Mouse (Mus musculus) heart, adult 8-10 months (tissue): ENCODE results near the gene Fam122c. TPM values are rescaled to one million over a fixed set of nuclear protein-coding genes. Genes with fewer than 3 reads are reported as not detected.
"Not testable (repeated sequence)": the region's sequence is repeated elsewhere in the genome, so short reads cannot be mapped to it uniquely, and the experiment has no call there.

Experiments
- DNase-seq: peaks from one replicate; pipeline ENCODE4 v3.0.0; 2022; ENCODE audit warnings: low spot score
- total RNA-seq, 4 experiments: library from RNA; stranded (reverse); gene quantifications; 2 replicates each; pipeline ENCODE4 v1.2.4; 2022

Gene Fam122c
- total RNA-seq, result not detected

DNA sequence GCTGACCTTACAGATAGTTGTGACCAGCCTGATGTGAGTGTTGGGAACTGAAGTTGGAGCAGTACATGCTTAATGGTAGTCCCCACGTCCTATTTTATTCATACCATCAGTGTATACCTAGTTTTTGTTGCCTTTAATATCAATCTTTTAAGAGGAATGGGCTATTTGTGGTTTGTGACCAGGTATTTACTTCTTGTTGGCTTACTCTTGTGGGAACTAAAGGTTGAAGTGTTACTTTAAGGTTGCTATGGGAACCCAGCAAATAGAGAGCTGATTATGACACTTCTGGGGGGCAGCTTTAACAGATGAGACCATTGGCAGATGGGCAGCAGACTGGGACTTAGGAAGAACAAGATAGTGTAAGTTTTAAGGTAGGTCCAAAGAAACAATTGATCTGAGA is at the start of gene Fam122c:
TSS of gene Fam122c (plus strand) at position 301 of the 400 bp plus-strand sequence.
- no peak for DNase-seq

- no peak for DNase-seq
These were observed 48.8 kb upstream of the Fam122c start for GRCm38 (mm10) chrX:53224353-53224944.

DNA sequence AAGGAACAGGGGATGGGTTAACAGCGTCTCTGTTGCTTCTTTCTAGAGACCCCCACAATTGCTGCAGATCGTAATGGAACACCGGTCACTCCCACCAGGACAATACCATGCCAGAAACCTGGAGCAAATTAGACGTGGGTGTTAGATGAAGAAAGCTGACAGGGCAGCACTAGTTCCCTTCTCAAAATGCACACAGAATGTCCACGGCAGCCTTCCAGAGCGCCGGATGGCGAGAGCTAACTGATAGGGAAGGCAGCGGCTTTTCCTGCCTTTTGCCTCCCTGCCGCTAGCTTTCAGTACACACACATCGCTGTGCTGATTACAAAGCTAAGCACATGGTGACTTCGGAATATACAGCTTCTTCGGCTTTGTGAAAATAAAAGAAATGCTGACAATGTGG is 41.3 kb upstream of the Fam122c start:
- no peak for DNase-seq

- no peak for DNase-seq
These were observed 39.5 kb upstream of the Fam122c start for GRCm38 (mm10) chrX:53233689-53234088.

DNA sequence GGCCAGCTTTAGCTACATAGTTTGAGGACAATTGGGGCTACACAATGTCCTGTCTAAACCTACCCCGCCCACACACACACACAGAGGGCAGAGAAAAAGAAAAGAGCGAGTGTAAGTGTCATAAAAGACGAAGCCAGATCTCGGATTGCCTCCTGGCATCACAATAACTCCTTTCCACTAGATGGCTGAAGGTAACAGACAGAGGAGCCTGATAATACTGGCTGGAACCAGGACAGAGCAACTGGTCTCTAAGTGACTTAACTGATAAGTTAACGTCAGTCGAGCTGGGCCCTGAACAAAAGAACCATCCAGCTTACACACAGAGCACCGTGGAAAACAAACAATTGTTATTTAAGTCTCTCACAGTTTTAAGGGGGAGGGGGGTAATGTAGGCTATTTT is 36.8 kb upstream of the Fam122c start:
- no peak for DNase-seq

DNA sequence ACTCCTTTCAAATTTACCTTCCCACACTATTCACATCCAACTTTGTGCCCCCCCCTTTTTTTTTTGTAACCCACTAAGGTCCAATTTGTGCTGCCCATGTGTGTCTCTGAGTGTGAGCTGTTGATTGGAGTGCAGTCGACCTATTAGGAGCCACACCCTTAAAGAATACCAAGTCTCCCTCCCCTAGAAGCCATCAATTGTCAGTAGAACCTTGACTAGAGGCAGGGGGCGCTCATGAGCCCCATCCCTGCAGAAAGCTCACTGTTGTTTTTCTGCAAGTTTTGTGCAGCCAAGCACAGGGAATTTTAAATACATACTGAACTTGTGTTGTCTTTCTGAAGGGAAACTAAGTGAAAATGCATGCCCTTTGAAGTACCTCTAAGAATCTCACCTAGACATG is 35.3 kb upstream of the Fam122c start:
- DNase-seq, result no peak

DNA sequence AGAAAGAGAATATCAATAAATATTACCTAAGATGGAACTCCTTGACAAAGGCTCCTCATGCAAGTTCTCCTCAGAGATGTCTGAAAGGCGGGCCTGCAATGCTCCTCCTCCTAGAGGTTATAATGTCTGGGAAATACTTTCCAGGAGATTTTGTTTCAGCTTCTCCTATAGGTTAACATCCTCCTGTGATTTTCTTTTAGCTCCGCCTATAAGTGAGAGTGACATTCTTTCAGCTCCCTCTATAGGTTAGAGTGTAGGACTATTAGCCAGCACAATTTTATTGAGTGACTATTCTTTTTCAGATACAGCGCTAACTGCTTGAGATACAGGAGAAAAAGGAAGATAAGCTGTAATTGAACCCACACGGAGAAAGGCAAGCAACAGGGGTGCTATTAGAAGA is 33.2 kb upstream of the Fam122c start, which contains the start of gene Plac1:
TSS of gene Plac1 (minus strand) at position 101 of the 400 bp plus-strand sequence.
- DNase-seq, result no peak

DNA sequence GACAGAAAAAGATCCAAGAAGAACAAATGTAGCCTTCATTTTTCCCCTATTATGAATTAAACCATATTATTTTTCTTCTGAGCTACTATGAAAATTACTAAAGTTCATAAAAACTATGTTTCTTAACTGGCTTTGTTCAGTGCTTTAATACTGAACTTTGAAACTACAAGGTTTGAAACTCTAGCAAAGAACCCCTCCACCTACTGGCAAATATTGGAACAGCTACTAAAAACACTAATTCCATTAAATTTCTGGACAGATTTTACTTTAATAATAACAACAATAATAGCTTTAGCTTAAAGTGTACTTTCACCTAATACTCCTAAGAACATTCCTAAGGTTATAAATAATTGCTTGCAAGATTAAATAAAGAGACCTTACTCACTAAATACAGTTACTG is 18.0 kb upstream of the Fam122c start:
- DNase-seq, result no peak

- DNase-seq, result no peak
These were observed 7.0 kb upstream of the Fam122c start for GRCm38 (mm10) chrX:53266186-53266585.

- peak; percentile 34 for DNase-seq
These were observed 4.4 kb upstream of the Fam122c start for GRCm38 (mm10) chrX:53268856-53269255.

- peak; percentile 88 for DNase-seq
These were observed 3.7 kb upstream of the Fam122c start, which contains the start of gene Fam122b for GRCm38 (mm10) chrX:53269289-53270062. Gene Fam122b (minus strand): TSS chrX:53269805.

- no peak for DNase-seq
These were observed 3.2 kb upstream of the Fam122c start for GRCm38 (mm10) chrX:53270063-53270432.

DNA sequence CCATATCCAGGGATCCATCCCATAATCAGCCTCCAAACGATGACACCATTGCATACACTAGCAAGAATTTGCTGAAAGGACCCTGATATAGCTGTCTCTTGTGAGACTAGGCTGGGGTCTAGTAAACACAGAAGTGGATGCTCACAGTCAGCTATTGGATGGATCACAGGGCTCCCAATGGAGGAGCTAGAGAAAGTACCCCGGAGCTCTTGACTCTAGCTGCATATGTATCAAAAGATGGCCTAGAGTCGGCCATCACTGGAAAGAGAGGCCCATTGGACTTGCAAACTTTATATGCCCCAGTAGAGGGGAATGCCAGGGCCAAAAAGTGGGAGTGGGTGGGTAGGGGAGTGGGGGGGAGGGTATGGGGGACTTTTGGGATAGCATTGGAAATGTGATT is 1.6 kb upstream of the Fam122c start:
- DNase-seq, result not testable (repeated sequence)

DNA sequence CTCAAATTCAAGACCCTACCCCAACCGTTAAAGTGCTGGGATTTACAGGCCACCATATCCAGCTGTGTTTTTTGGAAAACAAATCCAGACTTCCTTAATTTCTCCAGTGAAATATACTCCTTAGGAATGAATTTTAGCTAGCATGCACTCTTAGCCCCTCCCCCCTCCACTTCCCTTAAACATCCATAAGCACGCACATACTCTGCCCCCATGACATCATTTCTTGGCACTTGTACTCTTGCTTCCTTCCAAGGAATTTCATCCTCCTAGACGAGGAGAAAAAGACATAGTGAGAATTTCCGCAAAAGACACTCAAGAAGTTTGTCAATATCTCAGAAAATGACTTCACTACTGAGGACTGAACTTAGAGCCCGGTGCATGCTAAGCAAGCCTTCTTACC is 14.7 kb downstream of the Fam122c start:
- DNase-seq, result no peak

- no peak for DNase-seq
These were observed 47.3 kb downstream of the Fam122c start for GRCm38 (mm10) chrX:53320564-53320963.

DNA sequence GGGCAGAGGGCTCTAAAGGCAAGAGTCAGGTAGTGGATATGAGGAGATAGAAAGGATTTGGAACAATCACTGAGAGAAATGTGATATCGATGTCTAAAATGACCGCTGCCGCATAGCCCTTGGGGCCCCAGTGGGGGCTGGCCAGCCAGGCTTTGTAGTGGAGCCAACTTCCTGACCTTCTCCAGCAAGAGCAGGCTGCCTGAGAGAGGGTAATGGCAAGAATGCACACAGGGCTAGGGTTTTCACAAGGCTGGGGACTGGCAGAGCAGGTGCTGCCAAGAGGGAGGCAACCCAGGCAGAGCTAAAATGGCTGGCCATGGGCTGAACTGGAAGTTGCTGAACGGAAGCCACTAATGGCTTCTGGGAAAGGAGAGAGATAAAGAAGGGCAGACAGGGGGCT is 47.9 kb downstream of the Fam122c start:
- no peak for DNase-seq

DNA sequence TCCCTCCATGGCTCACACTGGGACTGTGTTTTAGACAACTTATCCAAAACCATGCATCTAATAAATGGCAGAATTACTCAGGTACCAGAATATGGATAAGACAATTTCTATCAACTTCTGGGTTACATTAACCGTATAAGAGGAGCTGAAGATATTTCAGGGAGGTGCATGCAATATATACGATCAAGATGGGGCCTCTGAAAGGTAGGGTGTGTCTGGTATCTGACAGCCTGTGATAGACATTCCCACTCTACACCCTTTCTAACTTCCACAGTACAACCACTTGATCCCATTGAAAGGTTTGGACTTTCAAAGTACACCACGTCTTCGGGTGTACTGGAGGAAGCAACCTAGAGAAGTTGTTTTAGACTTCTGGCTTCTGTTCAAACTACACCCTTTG is 57.2 kb downstream of the Fam122c start:
- no peak for DNase-seq

- no peak for DNase-seq
These were observed 64.1 kb downstream of the Fam122c start for GRCm38 (mm10) chrX:53337355-53337754.

DNA sequence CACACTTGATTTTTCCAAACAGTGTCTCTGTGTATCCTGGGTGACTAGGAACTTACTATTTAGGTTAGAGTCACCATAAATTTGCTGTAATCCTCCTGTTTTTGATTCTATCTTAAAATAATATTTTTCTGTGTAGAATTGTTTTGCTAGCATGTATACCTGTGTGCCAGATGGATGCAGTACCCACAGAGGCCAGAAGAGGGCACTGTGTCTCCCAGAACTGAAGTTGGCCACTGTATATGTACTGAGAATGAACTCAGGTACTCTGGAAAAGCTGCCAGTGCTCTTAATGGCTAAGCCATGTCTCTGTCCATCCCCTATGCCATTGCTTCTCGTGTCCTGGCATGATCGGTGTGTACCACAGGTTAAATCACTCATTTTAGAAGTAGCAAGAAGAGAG is 68.3 kb downstream of the Fam122c start:
- peak; percentile 31 for DNase-seq

DNA sequence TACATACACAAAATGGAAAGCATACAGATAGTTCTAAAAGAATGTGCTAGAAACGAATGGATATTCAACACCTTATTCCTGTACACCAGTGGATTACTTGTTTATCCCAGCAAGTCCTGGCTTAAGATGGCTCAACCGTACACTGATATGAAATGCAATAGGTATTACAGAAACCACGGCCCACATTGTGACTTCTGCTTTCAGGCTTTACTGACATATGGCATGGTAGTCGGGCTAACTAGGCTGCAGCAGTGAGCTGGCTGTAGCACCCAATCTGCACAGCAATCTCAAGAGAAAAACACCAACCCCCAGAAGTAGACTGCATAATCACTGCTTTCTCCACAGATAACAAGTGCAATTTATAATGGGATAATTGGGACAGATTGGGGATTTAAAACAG is 75.2 kb downstream of the Fam122c start:
- no peak for DNase-seq

- no peak for DNase-seq
These were observed 91.6 kb downstream of the Fam122c start for GRCm38 (mm10) chrX:53364668-53365383.

DNA sequence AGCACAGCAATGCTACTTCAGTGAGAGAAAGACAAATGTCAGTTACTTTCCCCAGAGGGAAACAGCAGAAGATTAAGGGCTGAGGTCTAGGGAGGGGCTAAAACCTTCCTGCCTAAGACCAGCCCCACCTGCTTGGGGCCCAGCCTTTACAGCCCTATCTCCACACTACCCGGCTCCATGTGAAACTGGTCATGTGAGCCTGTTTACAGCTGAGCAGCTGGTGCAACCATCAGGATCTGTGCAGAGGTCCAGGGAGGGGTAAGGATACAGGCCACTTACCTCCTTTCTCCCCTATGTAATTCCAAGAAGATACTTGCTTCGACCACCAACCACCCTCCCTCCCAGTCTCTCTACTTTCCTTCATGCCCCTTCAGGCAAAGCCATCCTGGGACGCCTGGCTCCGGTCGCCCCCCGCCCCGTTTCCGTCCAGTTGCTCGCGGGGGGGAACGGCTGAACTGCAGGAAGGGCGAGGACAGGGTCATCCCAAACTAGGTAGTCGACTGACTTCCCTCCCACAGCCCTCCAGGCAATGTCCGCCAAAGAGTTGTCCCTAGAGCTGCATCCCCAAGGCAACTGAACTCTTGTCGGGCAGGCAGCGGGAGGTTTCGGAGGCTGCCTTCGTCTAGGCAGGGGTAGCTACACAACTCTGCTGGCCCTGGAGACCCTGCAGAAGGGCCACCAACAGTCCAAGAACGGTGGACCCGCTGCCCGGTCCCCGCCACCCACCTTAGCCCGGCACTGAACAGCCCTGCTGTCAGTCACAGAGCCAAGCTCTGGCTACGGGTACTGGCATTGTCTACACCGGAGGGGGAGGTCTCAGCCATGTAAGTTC is 96.5 kb downstream of the Fam122c start:
- peak; percentile 42 for DNase-seq
